Mouse (Mus musculus): Measurements from ENCODE around the gene Ptbp1.

DNA sequence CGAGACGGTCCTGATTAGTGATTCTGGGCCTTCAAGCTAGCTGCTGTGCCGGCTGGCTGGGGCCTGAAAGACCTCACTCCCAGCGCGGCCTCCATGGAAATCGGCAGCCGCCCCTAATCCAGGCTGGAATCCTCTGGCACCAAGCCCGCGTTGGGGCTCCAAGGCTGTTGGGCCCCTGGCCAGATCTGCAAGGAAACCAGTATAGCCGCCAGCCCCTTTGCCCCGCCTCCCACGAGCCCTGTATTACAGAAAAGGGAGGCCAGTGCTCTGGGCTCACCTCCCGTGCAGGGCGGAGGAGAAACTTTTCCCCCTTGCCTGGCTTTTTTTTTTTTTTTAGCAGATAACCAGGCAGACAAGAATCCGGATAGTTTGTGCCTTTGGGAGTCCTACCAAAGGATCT, 835 bp upstream of the Ptbp1 start:
- TF ChIP-seq CTCF (conservative IDR thresholded peaks at IDR 0.05; ENCODE audit: low read length), result no peak
- no peak for TF ChIP-seq POU5F1 (IDR thresholded peaks at IDR 0.05; ENCODE audit: borderline replicate concordance, low read length)
